Mouse (Mus musculus): Measurements from ENCODE around the gene Efcab9. TPM values are rescaled to one million over a fixed set of nuclear protein-coding genes. Genes with fewer than 3 reads are reported as not detected.

The Efcab9 gene
- total RNA-seq (2021) (1 to 10 TPM in 1 of 2 experiments, under 1 TPM in 1; 0.66 to 1.8 TPM), polyA plus RNA-seq (2012; rRNA removed) (not detected in 2 replicates)
- long read RNA-seq = 0 reads

DNA sequence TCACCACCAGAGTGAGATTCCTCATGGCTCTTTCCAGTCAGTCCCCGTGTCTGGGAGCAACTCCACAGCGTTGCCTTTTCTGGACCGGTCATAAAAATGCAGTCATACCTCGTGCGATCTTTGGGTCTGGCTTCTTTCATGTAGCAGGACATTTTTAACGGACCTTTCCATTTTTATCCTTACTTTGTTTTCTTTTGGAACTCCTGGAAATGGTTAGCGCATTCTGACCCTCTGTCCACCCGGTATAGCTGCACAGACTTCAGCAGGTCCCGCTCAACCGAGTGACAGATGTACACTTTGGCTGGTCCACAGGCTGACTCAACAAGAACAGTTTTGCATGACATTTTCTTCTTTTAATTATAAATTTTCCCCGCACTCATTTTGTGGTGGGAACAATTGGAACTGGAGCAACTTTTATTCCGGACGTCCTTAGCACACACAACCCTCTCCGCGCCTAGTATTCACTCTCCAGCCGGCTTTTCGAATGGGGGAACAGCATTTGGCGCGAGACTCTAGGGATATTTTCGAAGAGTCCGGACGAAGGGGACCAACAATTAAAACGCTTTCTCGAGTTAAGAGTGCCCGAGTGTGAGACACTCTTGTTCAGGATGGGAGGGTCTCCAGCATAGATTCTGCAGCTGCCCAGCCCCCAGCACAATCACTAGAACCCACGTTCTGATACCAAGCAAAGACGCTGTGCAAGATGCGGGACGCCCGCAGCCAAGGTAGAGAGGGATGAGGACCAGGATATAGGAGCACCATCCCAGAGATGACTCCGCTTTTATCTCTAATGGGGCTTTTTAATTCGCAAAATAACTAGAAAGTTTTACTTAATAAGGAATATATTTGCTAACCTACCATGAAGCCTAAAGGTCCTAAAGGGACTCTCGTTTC lies at the start of gene Efcab9:
Efcab9 (minus strand) TSS at position 211 of the 894 bp plus-strand sequence.
- DNase-seq = no peak

DNA sequence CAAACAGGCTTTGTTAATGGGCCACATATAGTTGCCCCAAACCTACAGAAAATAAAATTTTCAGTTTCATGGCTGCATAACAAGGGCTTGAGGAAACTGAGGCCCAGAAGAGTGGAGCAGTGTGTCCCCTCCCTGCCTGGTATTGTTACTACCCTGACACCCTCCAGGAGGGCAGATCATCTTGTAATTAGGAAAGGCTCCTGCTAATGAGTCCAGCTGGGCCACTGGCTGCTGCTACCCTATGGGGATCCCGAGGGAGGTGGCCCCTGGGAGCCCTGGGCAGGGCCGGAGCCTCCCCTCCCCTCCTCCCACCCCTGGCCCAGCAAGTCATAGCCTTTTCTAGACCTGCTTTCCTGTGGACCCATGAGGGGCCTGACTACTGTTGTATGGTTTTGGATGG lies 49.1 kb upstream of the Efcab9 start:
- no peak for DNase-seq

DNA sequence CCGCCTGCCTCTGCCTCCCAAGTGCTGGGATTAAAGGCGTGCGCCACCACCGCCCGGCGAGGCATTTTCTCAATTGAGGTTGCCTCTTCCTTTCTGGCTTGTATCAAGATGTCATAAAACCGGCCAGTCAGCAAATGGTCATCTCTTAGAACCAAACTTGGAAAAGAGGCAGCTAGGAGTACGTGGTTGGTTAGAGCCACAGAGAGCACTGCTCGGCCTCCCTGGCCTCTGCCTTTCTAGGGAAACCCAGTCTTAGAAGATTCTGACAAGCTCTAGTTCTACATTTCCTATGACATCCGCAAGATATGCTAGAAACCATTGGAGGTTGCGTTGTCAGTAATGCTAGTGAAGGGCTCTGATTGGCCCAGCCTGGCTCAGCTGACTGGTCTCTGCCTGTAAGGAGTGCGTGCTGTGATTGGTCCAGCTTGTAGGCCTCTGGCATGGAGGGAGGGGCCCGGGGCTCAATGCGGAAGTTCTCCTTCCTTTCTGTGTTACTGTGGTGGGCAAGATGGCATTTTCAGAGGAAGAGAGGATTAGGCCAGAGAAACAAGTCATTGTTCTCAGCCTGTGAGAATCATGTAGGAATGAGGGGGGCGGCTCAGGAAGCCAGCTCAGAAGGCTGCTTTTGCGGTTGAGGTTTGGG lies 48.5 kb upstream of the Efcab9 start:
- no peak for DNase-seq

DNA sequence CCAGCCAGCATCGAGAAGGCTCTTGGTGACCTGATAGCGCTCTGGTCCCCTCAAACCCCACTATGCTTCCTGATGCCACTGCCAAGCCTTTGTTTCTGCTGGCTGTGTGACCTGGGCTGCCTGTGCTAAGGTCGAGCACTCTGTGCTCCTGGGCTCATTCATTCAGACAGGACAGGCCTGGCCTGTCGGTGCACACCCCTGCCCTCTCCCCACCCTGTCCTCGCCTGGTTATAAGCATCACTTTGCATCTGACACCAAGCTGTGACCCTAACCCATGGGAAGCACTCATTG lies 44.8 kb upstream of the Efcab9 start:
- no peak for DNase-seq

DNA sequence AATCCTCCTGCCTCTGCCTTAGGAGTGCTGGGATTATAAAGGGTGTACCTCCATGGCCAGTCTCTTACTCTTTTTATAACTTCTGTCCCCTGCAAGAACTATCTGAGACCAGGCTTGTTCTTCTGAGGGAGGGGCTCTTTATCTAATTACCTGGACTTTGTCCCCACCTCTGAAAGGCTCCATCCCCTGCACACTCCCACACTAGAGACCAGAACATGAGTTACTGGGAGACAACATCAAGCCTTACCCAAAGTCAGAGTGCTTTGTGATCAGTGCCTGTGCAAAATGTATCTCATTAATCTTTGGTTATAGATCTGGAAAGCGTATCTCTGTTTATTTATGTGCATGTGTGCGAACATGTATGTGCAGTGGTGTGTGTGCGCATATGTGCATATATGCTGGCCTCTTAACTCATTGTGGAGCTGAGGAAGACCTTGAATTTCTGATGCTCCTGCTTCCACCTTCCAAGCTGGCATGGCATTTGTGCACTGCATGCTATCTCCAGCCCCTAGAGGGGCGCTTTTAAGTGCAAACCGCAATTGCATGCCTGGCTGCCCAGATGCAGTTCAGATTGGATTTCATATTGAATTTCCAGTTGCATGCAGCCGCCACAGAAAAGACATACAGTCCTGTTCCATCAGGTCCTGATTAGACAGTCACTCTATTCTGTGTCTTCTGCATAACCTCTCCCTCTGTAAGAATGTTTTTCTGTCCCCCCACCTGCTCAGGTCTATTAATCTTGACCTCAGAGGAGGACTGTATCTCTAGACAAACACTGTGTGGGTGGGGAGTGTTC lies 44.3 kb upstream of the Efcab9 start:
- DNase-seq = no peak

DNA sequence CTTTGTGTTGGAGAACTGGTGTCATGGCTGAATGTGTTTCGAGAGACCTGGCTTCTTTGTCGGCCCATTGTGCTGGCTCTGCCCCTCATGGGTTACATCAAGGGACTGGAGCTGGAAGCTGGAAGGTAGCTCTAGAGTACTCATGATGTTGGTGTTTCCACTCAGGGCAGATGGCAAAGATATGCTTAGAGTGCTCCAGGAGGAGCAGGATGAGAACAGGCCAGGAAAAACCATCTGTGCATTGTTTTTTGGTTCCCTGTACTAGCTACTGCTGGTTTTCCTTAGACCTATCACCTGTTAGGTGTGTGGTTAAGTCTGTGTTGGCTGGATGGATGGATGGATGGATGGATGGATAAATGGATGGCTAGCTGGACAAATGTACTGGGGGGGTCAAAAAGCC lies 41.8 kb upstream of the Efcab9 start:
- DNase-seq = no peak

DNA sequence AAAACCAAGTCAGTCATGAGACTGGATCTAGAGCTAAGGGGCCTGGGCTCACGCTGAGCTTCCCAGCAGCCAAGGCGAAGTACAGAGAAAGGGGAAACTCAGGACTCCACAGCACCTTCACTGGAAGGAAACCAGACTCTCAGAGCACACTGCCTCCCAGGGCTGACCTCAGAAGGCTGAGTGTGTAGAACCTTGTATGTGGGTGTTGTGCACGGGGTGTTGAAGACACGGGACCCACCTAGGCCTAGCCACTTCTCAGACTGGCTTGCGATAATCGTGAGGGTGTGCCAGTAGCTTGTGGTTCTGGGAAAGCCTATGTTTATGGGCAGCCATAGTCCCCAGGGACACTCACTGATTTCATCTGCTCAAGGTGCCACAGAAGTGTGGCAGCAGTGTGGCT lies 39.2 kb upstream of the Efcab9 start:
- no peak for DNase-seq

DNA sequence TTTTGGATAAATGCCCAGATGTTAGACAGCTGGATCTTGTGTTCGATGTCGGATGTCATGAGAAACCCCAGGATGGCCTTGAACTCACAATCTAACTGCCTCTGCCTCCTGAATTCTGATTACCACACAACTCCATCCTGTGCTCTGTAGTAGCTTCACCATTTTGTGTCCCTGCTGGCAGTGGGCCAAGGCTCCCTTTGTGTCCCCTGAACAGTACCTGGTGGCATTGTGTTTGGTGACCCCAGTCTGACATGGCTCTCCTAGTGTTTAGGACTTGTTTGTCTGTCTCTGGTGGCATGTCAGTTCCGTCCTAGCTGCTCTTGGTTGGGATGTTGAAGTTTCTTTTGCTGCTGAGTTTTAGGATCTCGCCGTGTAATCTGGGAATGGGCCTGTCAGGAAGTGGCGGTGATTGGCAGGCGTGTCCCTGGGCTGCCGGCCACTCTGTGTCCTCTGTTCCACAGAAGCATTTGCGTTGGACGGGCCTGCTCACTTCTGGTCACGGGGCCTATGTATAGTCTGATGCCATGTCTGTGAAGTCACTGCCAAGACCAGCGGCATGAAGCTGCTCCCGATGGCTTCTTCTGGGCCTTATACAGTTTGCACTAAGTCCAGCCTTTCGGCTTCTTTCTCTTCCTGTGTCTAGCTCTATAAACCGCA lies 36.9 kb upstream of the Efcab9 start:
- DNase-seq = no peak

DNA sequence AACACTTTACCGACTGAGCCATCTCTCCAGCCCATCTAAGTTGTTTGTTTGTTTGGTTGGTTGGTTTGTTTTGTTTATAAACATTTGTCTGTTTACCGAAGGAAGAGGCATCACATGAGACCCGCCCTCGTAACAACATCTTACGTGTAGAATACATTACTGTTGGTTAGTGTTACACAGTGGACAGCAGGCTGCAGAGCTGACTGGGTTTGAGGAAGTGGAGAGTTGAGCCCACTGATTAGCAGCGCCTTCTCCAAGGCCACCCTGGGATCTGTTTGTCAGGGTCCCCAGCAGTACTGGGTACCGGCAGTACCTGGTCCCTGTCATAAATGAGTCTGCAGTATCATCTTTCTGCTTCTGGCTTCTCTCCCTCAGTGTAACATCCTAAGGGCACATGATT lies 36.2 kb upstream of the Efcab9 start:
- DNase-seq = no peak

DNA sequence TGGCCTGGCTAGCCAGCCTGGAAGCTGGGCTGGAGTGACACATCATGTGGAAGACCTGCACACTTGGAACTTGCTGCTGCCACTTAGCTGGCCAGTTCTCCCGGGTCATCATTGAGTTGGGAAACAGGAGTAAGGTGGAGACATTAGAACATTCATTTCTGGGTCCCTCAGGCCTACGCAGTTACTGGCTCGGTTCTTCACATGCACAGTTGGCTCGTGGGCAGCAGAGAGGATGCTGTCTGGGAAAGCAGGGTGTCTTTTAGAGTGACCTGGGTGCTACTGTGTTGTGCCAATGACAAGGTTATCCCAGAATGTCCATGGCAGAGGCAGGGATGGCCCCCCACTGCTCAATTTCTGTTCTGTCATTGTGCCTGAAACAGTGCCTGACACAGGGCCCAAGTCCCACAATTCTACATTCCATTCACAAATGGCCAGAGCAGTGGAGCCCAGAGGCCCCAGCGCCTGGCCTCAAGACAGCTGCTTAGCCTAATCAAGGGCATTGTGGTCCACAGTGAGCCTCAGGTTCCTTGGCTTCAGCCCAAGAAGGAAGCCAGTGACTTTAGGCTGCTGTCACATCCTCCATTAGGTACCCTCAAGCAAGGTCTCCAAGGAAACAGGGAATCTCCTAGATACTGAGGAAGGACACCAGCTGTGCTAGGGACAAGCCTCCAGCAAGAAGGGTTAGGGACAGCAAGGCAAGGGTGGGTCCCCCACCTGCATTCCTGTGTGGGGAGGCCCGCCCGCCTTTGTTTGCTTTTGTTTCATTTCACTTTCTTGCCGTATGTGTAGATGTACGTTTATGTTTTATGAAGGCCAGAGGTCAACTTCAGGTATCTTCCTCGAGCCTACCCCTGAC lies 35.3 kb upstream of the Efcab9 start:
- DNase-seq = no peak

DNA sequence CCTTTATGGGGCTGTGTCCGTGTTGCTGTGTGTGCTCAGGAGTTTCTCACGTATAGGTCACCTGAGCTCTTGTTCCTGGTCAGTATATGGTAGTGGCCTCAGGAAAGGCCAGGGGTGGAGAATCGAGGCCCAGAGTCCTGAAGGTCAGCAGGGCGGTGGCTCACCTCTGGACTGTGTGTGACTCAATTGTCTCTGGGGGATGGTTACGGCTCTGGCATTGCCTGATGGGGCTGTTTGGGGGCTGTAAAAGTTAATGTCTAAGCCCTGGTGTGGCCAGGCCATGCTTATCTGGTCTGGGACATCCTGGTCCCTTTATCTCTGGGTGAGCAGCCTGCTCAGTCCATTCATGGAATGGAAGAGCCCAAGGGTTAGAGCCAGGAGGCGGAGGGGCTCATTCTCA lies 34.3 kb upstream of the Efcab9 start:
- DNase-seq = no peak

DNA sequence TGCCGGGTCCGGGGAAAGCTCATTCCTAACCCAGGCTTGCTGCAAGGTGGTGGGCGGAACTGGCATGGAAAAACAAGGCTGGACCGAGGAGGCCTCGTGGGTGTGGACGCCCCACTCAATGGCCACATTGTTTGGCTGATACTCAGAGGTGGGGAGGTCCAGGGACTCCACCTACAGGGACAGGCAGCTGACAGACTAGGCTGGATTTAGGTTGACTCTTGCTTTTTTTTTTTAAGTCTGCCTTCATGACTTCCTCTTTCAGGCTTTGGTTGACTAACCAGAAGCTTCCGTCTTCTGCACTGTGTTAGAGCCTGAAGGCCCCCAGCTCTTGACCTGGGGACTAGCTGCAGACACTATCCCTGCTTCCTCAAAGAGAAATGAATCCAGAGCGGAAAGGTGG lies 33.2 kb upstream of the Efcab9 start:
- no peak for DNase-seq

DNA sequence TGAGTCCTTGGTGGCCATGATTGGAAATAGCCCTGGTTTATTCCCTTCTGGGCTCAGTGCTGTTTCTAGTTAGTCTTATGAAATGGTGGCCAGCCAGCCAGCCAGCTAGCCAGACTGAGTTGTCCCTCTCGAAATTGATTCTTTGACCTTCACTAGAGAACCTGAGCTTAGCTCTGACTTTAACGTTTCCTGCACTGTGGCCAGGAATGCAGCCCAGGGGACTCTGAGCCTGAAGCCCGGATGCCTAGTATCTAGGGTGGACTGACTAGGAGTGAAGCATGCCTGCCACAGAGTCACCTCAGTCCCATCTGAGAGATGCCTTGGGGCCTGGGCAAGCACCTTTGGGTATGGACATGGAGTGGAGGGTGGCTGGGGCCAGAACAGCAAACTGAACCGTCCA lies 32.7 kb upstream of the Efcab9 start:
- DNase-seq = no peak

DNA sequence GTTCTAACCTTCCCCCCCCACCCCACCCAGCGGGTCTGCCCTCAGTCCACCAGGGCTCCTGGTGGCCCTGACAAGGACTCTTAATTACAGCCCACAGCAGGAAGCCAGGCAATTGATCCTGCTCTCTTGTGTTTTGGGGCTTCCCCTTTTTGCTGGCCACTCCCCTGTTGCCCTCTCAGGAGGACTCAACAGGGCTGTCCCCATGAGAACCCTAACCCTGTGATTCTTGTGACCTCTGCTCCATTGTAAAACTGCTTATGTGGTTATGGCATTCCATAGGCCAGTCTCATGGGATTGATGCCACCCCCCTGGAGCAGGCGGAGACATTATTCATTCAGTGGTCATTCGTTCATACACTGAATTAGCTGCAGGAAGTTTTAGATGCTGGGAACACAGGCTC lies 31.8 kb upstream of the Efcab9 start:
- no peak for DNase-seq

DNA sequence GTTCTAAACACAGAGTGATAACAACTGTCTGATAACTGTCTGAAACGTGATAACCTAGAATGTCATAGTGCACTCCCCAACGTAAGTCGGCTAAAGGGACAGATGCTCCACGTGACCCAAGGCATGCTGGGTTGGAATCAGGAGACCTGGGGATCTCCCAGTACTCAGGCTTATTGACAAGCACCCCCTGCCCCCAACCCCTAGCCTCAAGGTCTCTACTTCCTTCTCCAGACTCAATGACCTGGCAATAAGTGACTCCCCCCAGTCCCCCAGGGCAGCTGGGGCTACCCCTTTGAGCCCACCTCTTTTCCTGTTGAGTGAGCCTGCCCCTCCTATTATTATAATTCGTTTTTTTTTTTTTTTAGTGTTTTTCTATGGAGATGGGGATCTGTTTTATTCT lies 30.8 kb upstream of the Efcab9 start:
- no peak for DNase-seq

DNA sequence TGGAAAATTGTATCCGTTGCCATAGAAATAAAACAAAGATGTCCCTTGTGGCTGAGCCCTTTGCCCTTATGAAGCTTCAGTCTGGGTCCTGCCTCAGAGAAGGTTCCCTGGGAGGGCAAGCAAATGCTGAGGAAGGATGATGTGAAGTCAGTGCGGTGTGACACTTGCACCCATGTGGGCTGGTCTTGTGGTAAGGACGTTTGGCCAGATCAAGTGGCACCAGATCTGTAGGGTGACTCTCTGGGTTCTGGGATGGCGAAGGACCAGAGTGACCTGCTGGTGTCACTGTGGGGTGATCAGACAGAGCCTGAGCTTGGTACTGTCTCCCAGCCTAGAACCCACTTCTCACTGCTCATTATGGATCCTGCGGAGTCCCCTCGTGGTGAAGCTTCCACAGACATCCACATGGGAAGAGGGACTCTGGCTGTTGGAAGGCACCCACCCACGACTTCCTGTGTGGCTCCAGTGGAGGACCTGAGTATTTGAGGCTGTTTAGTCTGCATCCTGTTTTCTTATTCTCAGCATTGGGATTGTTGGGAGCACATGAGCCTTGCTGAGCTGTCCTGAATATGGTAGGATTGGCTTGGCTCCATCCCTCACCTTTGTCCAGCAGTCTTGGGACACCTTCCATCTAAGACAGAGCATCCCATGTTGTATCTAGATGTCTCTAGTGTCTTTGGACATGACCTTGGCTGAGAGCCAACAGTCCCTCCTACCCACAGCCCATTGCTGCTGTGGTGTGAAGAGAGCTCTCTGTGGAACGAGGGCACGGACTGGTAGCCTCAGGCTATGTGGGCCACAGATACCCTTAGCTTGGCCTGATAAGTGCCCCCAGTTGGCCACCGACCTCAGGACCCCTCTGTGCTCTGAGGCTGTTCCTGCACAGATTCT lies 29.8 kb upstream of the Efcab9 start:
- DNase-seq = no peak

DNA sequence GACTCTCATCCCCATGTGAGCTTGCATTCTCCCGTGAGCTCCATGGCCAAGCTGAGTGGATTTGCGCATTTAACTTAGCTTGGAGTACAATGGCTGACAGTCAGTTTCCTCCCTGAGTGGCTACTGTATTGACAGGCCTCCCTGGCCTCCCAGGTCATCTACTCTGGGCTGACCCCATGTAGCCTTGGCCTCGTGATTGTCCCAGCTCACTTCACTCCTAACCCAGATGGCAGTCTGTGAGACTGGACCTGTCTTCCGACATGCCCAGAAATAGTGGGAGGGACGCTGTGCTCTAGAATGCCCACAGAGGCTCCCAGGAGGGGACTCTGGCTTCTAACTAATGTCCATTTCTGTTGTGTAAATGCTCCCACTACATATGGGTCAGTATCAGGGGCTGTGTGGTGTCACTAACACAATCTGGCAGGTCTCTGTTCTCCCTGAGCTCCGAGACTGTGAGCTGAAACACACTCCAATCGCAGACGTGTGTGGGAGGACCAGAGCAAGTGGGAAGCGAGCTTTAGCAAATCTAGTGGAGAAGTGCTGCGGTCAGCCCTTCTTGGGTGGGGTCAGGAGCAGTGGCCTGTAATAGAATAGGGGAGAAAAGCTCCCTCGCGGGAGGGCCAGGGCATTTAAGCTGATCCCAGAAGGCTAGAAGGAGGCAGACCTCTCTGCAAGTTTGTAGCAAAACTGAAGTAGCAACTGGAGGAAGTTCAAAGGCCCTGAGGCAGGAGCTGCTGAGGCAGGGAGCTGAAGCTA lies 28.3 kb upstream of the Efcab9 start:
- DNase-seq = no peak

DNA sequence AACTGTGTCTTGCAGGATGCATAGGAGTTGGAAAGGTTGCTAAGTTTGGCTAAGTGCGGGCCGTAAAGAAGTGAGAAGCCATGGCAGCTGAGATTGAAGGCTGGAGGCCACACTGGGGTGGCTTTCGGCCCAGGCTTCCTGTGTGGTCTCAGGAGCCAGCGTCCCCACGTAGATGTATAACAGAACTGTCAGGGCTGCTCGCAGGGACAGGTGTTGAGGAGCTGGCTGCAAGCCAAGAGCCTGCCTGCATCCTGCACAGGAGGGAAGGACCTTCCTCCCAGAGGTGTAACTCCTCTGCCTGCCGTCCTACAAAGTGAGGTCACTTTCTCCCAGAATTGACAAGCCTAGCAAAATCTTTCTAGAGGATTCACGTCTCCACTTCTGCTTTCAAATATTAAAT lies 26.8 kb upstream of the Efcab9 start:
- no peak for DNase-seq

DNA sequence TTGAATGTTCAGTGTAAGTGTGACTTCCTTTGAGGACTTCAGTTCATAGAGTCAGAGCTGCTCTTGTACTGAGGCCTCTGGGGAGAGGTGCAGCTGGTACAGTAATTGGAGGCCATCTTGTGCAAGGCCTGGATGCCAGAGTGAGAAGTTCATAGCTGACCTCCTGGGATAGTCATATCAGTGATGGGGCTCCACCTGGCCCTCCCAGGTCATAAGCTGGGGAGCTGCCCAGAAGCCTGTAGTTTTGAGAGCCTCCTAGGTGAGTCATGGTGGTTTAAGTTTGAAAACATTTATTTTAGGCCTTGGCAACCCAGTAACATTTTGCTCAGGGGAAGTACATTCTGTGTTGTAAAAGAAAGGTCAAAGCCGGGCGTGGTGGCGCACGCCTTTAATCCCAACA lies 26.1 kb upstream of the Efcab9 start:
- DNase-seq = no peak

Data from adrenal gland, adult 2 months (tissue).